Mouse (Mus musculus): ENCODE data around the gene Hmgb2. TPM values are rescaled to one million over a fixed set of nuclear protein-coding genes. Genes with fewer than 3 reads are reported as not detected.
A peak's percentile ranks its signal among the peaks of the same experiment; 100 is the strongest.

Hmgb2 gene
- total and polyA plus RNA-seq, 3 experiments: 144 to 241 (median 165) TPM

- peak; percentile 4 for DNase-seq (ENCODE audit: extremely low read depth)
- Histone ChIP-seq H3K9ac (ENCODE audit: insufficient read depth, low read depth) (no peak overlapping the region), H3K9me3 (replicated peaks; ENCODE audit: low read length) (no peaks in the 10 kb centered on the region), H3K27ac (ENCODE audit: insufficient read depth, low read depth) (no peak overlapping the region), H3K36me3 (replicated peaks in 1 of 2; ENCODE audit: control insufficient read depth in 1 of 2, insufficient read depth in 1 of 2, low read length in 1 of 2) (no peaks in the 10 kb centered on the region), H3K79me2 (replicated peaks; ENCODE audit: control insufficient read depth, extremely low read depth, insufficient read depth, poor library complexity, severe bottlenecking) (no peaks in the 10 kb centered on the region), H3K4me3 (replicated peaks in 1 of 3; ENCODE audit: low read depth in 2 of 3, low read length in 2 of 3, poor library complexity in 1 of 3) (no peak overlapping the region), H3K4me1 (ENCODE audit: control insufficient read depth in 1 of 2, insufficient read depth in 2 of 2) (peaks cover 3 to 11% of the 10 kb centered on the region in 2 experiments; a peak in 3 of 4 replicates), H3K4me2 (ENCODE audit: insufficient read depth, low read depth, poor library complexity, severe bottlenecking) (no peak overlapping the region), H3K27me3 (replicated peaks) (no peaks in the 10 kb centered on the region)
- in situ Hi-C loops (cut with MboI; ENCODE audit: low pct_ligation_motif_present, low pct_unique_long_range_greater_than_20kb, low sequenced_read_pairs) (no loop called here), dilution Hi-C loops (cut with MboI; ENCODE audit: extremely low pct_ligation_motif_present, extremely low pct_unique_long_range_greater_than_20kb, low sequenced_read_pairs) (no loop called here)
- TF ChIP-seq POLR2A (IDR thresholded peaks at IDR 0.05; ENCODE audit: low read depth, low read length) (no peak), ZC3H11A (IDR thresholded peaks at IDR 0.05; ENCODE audit: low read depth, low read length) (no peak), MAX (IDR thresholded peaks at IDR 0.05; ENCODE audit: low read length) (no peak), USF1 (IDR thresholded peaks at IDR 0.05; ENCODE audit: low read depth, low read length) (no peak), GABPA (IDR thresholded peaks at IDR 0.05; ENCODE audit: insufficient replicate concordance, low read depth, low read length) (no peak), ZNF384 (IDR thresholded peaks at IDR 0.05; ENCODE audit: low read depth, low read length) (no peak), TCF12 (IDR thresholded peaks at IDR 0.05; ENCODE audit: low read depth, low read length) (no peak)
Observed at GRCm38 (mm10) chr8:57462839-57463238, 48.9 kb upstream of the Hmgb2 start.

GRCm38 (mm10) chr8:57463757-57464156, 48.0 kb upstream of the Hmgb2 start:
- H3K4me2 ChIP-seq (ENCODE audit: insufficient read depth, low read depth, poor library complexity, severe bottlenecking): no peak overlapping the region
- H3K27me3 ChIP-seq (replicated peaks): no peaks in the 10 kb centered on the region
- in situ Hi-C loops (cut with MboI; ENCODE audit: low pct_ligation_motif_present, low pct_unique_long_range_greater_than_20kb, low sequenced_read_pairs): no loop called here

GRCm38 (mm10) chr8:57468624-57469023, 43.1 kb upstream of the Hmgb2 start:
- dilution Hi-C loops (cut with MboI; ENCODE audit: extremely low pct_ligation_motif_present, extremely low pct_unique_long_range_greater_than_20kb, low sequenced_read_pairs) (no loop called here), in situ Hi-C loops (cut with MboI; ENCODE audit: low pct_ligation_motif_present, low pct_unique_long_range_greater_than_20kb, low sequenced_read_pairs) (no loop called here)
- H3K4me1 ChIP-seq (ENCODE audit: control insufficient read depth in 1 of 2, insufficient read depth in 2 of 2): no peaks in the 10 kb centered on the region
- no peak overlapping the region for H3K4me2 ChIP-seq (ENCODE audit: insufficient read depth, low read depth, poor library complexity, severe bottlenecking)
- TF ChIP-seq IRF4 (IDR thresholded peaks at IDR 0.05; ENCODE audit: low read depth, low read length) (no peak), ZC3H11A (IDR thresholded peaks at IDR 0.05; ENCODE audit: low read depth, low read length) (no peak), CHD2 (IDR thresholded peaks at IDR 0.05; ENCODE audit: low read length) (no peak), CTCF (conservative IDR thresholded peaks at IDR 0.05 in 1 of 2, IDR thresholded peaks at IDR 0.05 in 1 of 2; ENCODE audit: low read depth in 2 of 2, low read length in 2 of 2) (no peak), HCFC1 (IDR thresholded peaks at IDR 0.05; ENCODE audit: low read depth, low read length) (no peak)
- H3K79me2 ChIP-seq (replicated peaks; ENCODE audit: control insufficient read depth, extremely low read depth, insufficient read depth, poor library complexity, severe bottlenecking): no peaks in the 10 kb centered on the region
- no peak overlapping the region for H3K9ac ChIP-seq (ENCODE audit: insufficient read depth, low read depth)
- H3K9me3 ChIP-seq (replicated peaks; ENCODE audit: low read length): no peaks in the 10 kb centered on the region
- H3K4me3 ChIP-seq (replicated peaks in 1 of 3; ENCODE audit: low read depth in 2 of 3, low read length in 2 of 3, poor library complexity in 1 of 3): no peak overlapping the region
- no peak overlapping the region for H3K27ac ChIP-seq (ENCODE audit: insufficient read depth, low read depth)
- H3K27me3 ChIP-seq (replicated peaks): no peaks in the 10 kb centered on the region
- DNase-seq (ENCODE audit: extremely low read depth): no peak
- H3K36me3 ChIP-seq (replicated peaks in 1 of 2; ENCODE audit: control insufficient read depth in 1 of 2, insufficient read depth in 1 of 2, low read length in 1 of 2): no peaks in the 10 kb centered on the region

More at GRCm38 (mm10) chr8:57463757-57464156, 48.0 kb upstream of the Hmgb2 start:
- dilution Hi-C loops (cut with MboI; ENCODE audit: extremely low pct_ligation_motif_present, extremely low pct_unique_long_range_greater_than_20kb, low sequenced_read_pairs): no loop called here
- no peak overlapping the region for H3K4me3 ChIP-seq (replicated peaks in 1 of 3; ENCODE audit: low read depth in 2 of 3, low read length in 2 of 3, poor library complexity in 1 of 3)
- peaks cover 2 to 10% of the 10 kb centered on the region in 2 experiments; a peak in 3 of 4 replicates for H3K4me1 ChIP-seq (ENCODE audit: control insufficient read depth in 1 of 2, insufficient read depth in 2 of 2)
- no peak overlapping the region for H3K9ac ChIP-seq (ENCODE audit: insufficient read depth, low read depth)
- no peak for DNase-seq (ENCODE audit: extremely low read depth)
- H3K36me3 ChIP-seq (replicated peaks in 1 of 2; ENCODE audit: control insufficient read depth in 1 of 2, insufficient read depth in 1 of 2, low read length in 1 of 2): no peaks in the 10 kb centered on the region
- TF ChIP-seq KAT2A (IDR thresholded peaks at IDR 0.05; ENCODE audit: insufficient replicate concordance, low read length) (no peak), RAD21 (IDR thresholded peaks at IDR 0.05; ENCODE audit: low read depth, low read length) (no peak), ELF1 (IDR thresholded peaks at IDR 0.05; ENCODE audit: low read depth, low read length) (no peak), PAX5 (IDR thresholded peaks at IDR 0.05; ENCODE audit: low read length) (no peak), UBTF (IDR thresholded peaks at IDR 0.05; ENCODE audit: low read depth, low read length) (no peak), TBP (conservative IDR thresholded peaks at IDR 0.05; ENCODE audit: low read depth, low read length) (no peak), ZKSCAN1 (IDR thresholded peaks at IDR 0.05; ENCODE audit: borderline replicate concordance, low read depth, low read length) (no peak), SIN3A (IDR thresholded peaks at IDR 0.05; ENCODE audit: low read length) (no peak), ZNF384 (IDR thresholded peaks at IDR 0.05; ENCODE audit: low read depth, low read length) (no peak), NRF1 (IDR thresholded peaks at IDR 0.05; ENCODE audit: low read depth, low read length) (no peak), CTCF (conservative IDR thresholded peaks at IDR 0.05 in 1 of 2, IDR thresholded peaks at IDR 0.05 in 1 of 2; ENCODE audit: low read depth in 2 of 2, low read length in 2 of 2) (no peak), CHD1 (IDR thresholded peaks at IDR 0.05; ENCODE audit: low read depth, low read length) (no peak), JUN (IDR thresholded peaks at IDR 0.05; ENCODE audit: insufficient read depth, low read depth, low read length) (no peak), JUND (conservative IDR thresholded peaks at IDR 0.05; ENCODE audit: low read depth, low read length) (no peak), CHD2 (IDR thresholded peaks at IDR 0.05; ENCODE audit: low read length) (no peak), E2F4 (IDR thresholded peaks at IDR 0.05; ENCODE audit: insufficient replicate concordance, low read depth, low read length) (no peak), BHLHE40 (IDR thresholded peaks at IDR 0.05; ENCODE audit: low read depth, low read length) (no peak), NELFE (IDR thresholded peaks at IDR 0.05; ENCODE audit: low read depth, low read length) (no peak), TCF12 (IDR thresholded peaks at IDR 0.05; ENCODE audit: low read depth, low read length) (no peak), RCOR1 (conservative IDR thresholded peaks at IDR 0.05; ENCODE audit: low read depth, low read length) (no peak)
- H3K79me2 ChIP-seq (replicated peaks; ENCODE audit: control insufficient read depth, extremely low read depth, insufficient read depth, poor library complexity, severe bottlenecking): no peaks in the 10 kb centered on the region
- H3K9me3 ChIP-seq (replicated peaks; ENCODE audit: low read length): no peaks in the 10 kb centered on the region
- H3K27ac ChIP-seq (ENCODE audit: insufficient read depth, low read depth): no peak overlapping the region
